Comparison of ENCODE assay signal across 10 mouse cellular contexts in genomic region chr12:110375139-110375538, GRCm38 (mm10).
A peak's percentile ranks its signal among the peaks of the same experiment; 100 is the strongest.
DNase-seq lines count a peak whose midpoint lies in the region; ATAC-seq and TF ChIP-seq lines count a peak whose summit lies in the region.
"Had no signal": no experiment of that assay in that cellular context is flagged by ENCODE, and none has a peak within 500 bp of the region (broad histone marks: within the 10 kb centered on the region; RNA-seq: fewer than 3 reads in every experiment).

No protein-coding gene starts in this region.

- no peak overlapping the region for H3K27ac ChIP-seq in embryonic facial prominence, embryonic 11.5 days (replicated peaks; ENCODE audit: low read depth, low read length)
- H3K27ac ChIP-seq in hindbrain, postnatal 0 days: no peak overlapping the region
- H3K27ac ChIP-seq in neural tube, embryonic 13.5 days (replicated peaks): no peak overlapping the region
- H3K27ac ChIP-seq: heart, embryonic 15.5 days; limb, embryonic 12.5 days had no signal

- peak; percentile 31; the same call in 1 of the 2 replicates for ATAC-seq in embryonic facial prominence, embryonic 11.5 days (replicated peaks; ENCODE audit: insufficient number of reproducible peaks, low FRiP score, low TSS enrichment, low read depth)
- ATAC-seq in hindbrain, postnatal 0 days: 0 out of 2 replicates have a peak, but pooled peaks have one; percentile 33
- no peak for ATAC-seq in neural tube, embryonic 13.5 days (ENCODE audit: low read depth)

- H3K27me3 ChIP-seq in embryonic facial prominence, embryonic 11.5 days (ENCODE audit: control insufficient read depth, insufficient read depth, low read length): peaks cover 17% of the 10 kb centered on the region
- peaks cover 9% of the 10 kb centered on the region; the same call in 1 of the 2 replicates for H3K27me3 ChIP-seq in hindbrain, postnatal 0 days (ENCODE audit: insufficient read depth, low read length)
- H3K27me3 ChIP-seq in neural tube, embryonic 13.5 days: peaks cover 27% of the 10 kb centered on the region

- intact Hi-C loops in left cerebral cortex, postnatal 36 days (cut with DNase I): loop anchor here (5.0 to 10.0 kb wide), 4 partner anchors 400 to 1473 kb away; no protein-coding TSS in a partner anchor

- H3K36me3 ChIP-seq in embryonic facial prominence, embryonic 11.5 days (replicated peaks; ENCODE audit: control insufficient read depth, insufficient read depth, low read depth, low read length): no peaks in the 10 kb centered on the region
- H3K36me3 ChIP-seq in hindbrain, postnatal 0 days (ENCODE audit: insufficient read depth, low read length): no peaks in the 10 kb centered on the region
- no peaks in the 10 kb centered on the region for H3K36me3 ChIP-seq in neural tube, embryonic 13.5 days
- H3K36me3 ChIP-seq: heart, embryonic 15.5 days; limb, embryonic 12.5 days had no signal

- DNase-seq in adrenal gland, postnatal 14 days: peak; percentile 28
- no peak for DNase-seq in adrenal gland, postnatal 25 days
- peak; percentile 26 for DNase-seq in embryonic facial prominence, embryonic 11.5 days (ENCODE audit: low spot score)
- peak; percentile 61 for DNase-seq in hindbrain, postnatal 0 days (ENCODE audit: low spot score)
- no peak for DNase-seq in cerebellum, postnatal 10 days
- DNase-seq in left cerebral cortex, postnatal 36 days (ENCODE audit: low spot score in 2 of 2): no peak
- DNase-seq in adrenal gland, adult 8-10 months: no peak

- no peaks in the 10 kb centered on the region for H3K4me1 ChIP-seq in embryonic facial prominence, embryonic 11.5 days (ENCODE audit: control insufficient read depth, insufficient read depth, low read length)
- H3K4me1 ChIP-seq in hindbrain, postnatal 0 days (ENCODE audit: insufficient read depth, low read length): peaks cover 6% of the 10 kb centered on the region; the same call in 1 of the 2 replicates
- H3K4me1 ChIP-seq in neural tube, embryonic 13.5 days (replicated peaks): peaks cover 39% of the 10 kb centered on the region
- H3K4me1 ChIP-seq: heart, embryonic 15.5 days had no signal

- H3K4me2 ChIP-seq in embryonic facial prominence, embryonic 11.5 days (ENCODE audit: low read depth, low read length): no peak overlapping the region
- H3K4me2 ChIP-seq in hindbrain, postnatal 0 days (ENCODE audit: low read depth, low read length): peak overlapping the region; percentile 27; the same call in 1 of the 2 replicates
- H3K4me2 ChIP-seq in neural tube, embryonic 13.5 days: peak overlapping the region; percentile 34
- H3K4me2 ChIP-seq: heart, embryonic 15.5 days; limb, embryonic 12.5 days had no signal

- TF ChIP-seq CTCF in hindbrain, postnatal 0 days (IDR thresholded peaks at IDR 0.05; ENCODE audit: low read depth): no peak

- 10% methylated on average over 15 of the region's 15 CpGs for WGBS in embryonic facial prominence, embryonic 11.5 days
- 3% methylated on average over 15 of the region's 15 CpGs for WGBS in hindbrain, postnatal 0 days
- WGBS in neural tube, embryonic 13.5 days: 5% methylated on average over 15 of the region's 15 CpGs

- H3K9ac ChIP-seq in embryonic facial prominence, embryonic 11.5 days (replicated peaks; ENCODE audit: low read length): no peak overlapping the region
- no peak overlapping the region for H3K9ac ChIP-seq in hindbrain, postnatal 0 days (replicated peaks; ENCODE audit: low read length)
- H3K9ac ChIP-seq in neural tube, embryonic 13.5 days: peak overlapping the region; percentile 38; the same call in 1 of the 2 replicates
- H3K9ac ChIP-seq: heart, embryonic 15.5 days; limb, embryonic 12.5 days had no signal

- no peak overlapping the region for H3K4me3 ChIP-seq in embryonic facial prominence, embryonic 11.5 days (ENCODE audit: low read depth, low read length)
- H3K4me3 ChIP-seq in hindbrain, postnatal 0 days (ENCODE audit: low read length): no peak overlapping the region
- no peak overlapping the region for H3K4me3 ChIP-seq in neural tube, embryonic 13.5 days
- H3K4me3 ChIP-seq: heart, embryonic 15.5 days; limb, embryonic 12.5 days had no signal

- H3K9me3 ChIP-seq in embryonic facial prominence, embryonic 11.5 days (replicated peaks; ENCODE audit: control insufficient read depth, low read length): no peaks in the 10 kb centered on the region
- no peaks in the 10 kb centered on the region for H3K9me3 ChIP-seq in hindbrain, postnatal 0 days (ENCODE audit: low read length)
- H3K9me3 ChIP-seq in neural tube, embryonic 13.5 days: no peaks in the 10 kb centered on the region
- H3K9me3 ChIP-seq: heart, embryonic 15.5 days; limb, embryonic 12.5 days had no signal

Comparison
In these comparisons a context has a peak if more than half of its experiments do, and no peak if none do; other contexts are left out.
1. DNase-seq: peak in adrenal gland, postnatal 14 days (single experiment), embryonic facial prominence, embryonic 11.5 days (single experiment) and hindbrain, postnatal 0 days (single experiment); none in adrenal gland, postnatal 25 days (single experiment), cerebellum, postnatal 10 days (0 of 2), left cerebral cortex, postnatal 36 days (0 of 2) and adrenal gland, adult 8-10 months (single experiment).